In genomic region chr11:62664250-62664649, GRCm38 (mm10) we compare ENCODE assay signal across 18 mouse cellular contexts.
"Had no signal": no experiment of that assay in that cellular context is flagged by ENCODE, and none has a peak within 500 bp of the region (broad histone marks: within the 10 kb centered on the region; RNA-seq: fewer than 3 reads in every experiment).

No protein-coding gene starts in this region.

- H3K27me3 ChIP-seq: liver, embryonic 13.5 days; megakaryocyte, embryonic 14.5 days; neural tube, embryonic 12.5 days; neural tube, embryonic 15.5 days had no signal

- H3K4me2 ChIP-seq: liver, embryonic 13.5 days; midbrain, embryonic 11.5 days; neural tube, embryonic 12.5 days; neural tube, embryonic 15.5 days had no signal

- H3K4me3 ChIP-seq: layer of hippocampus, adult 2 months; liver, embryonic 13.5 days; megakaryocyte, embryonic 14.5 days; neural tube, embryonic 12.5 days; neural tube, embryonic 15.5 days had no signal

- H3K9ac ChIP-seq: liver, embryonic 13.5 days; neural tube, embryonic 12.5 days; neural tube, embryonic 15.5 days had no signal

- H3K4me1 ChIP-seq: liver, embryonic 13.5 days; neural tube, embryonic 12.5 days; neural tube, embryonic 15.5 days had no signal

- DNase-seq: kidney, adult 2 months; kidney, postnatal 25 days; layer of hippocampus, adult 9-11 months; liver, embryonic 13.5 days; lung, adult 2 months; lung, postnatal 14 days; lung, postnatal 4 days; midbrain, embryonic 14.5 days; right cerebral cortex, adult 18-20 months; right cerebral cortex, postnatal 14 days; right cerebral cortex, postnatal 4 days; thymus, postnatal 36 days had no signal

- H3K9me3 ChIP-seq: liver, embryonic 13.5 days; megakaryocyte, embryonic 14.5 days; neural tube, embryonic 12.5 days; neural tube, embryonic 15.5 days had no signal

- H3K27ac ChIP-seq: kidney, postnatal 0 days; layer of hippocampus, adult 2 months; liver, embryonic 13.5 days; neural tube, embryonic 12.5 days; neural tube, embryonic 15.5 days had no signal

- H3K36me3 ChIP-seq: neural tube, embryonic 15.5 days had no signal
